In genomic region chr1:165678861-165679617, GRCm38 (mm10) we compare ENCODE assay signal across 11 mouse cellular contexts. TPM values are rescaled to one million over a fixed set of nuclear protein-coding genes. Genes with fewer than 3 reads are reported as not detected.
DNase-seq lines count a peak whose midpoint lies in the region; ATAC-seq and TF ChIP-seq lines count a peak whose summit lies in the region.
"Had no signal": no experiment of that assay in that cellular context is flagged by ENCODE, and none has a peak within 500 bp of the region (broad histone marks: within the 10 kb centered on the region; RNA-seq: fewer than 3 reads in every experiment).

No protein-coding gene starts in this region.

- ATAC-seq in heart, embryonic 14.5 days (ENCODE audit: insufficient number of reproducible peaks, insufficient read depth, low FRiP score, low read depth), result no peak

- H3K36me3 ChIP-seq in heart, embryonic 14.5 days (ENCODE audit: control insufficient read depth, insufficient read depth, low read length), result peaks cover 50% of the 10 kb centered on the region
- H3K36me3 ChIP-seq in embryonic facial prominence, embryonic 10.5 days (replicated peaks), result no peaks in the 10 kb centered on the region

- H3K4me3 ChIP-seq in heart, embryonic 14.5 days (ENCODE audit: control insufficient read depth in 1 of 2, insufficient read depth in 1 of 2, low read depth in 1 of 2, low read length in 2 of 2), result no peak overlapping the region
- no peak overlapping the region for H3K4me3 ChIP-seq in lung, adult 2 months (replicated peaks; ENCODE audit: extremely low read depth, low read depth, low read length)
- no peak overlapping the region for H3K4me3 ChIP-seq in embryonic facial prominence, embryonic 10.5 days

- no peak overlapping the region for H3K9ac ChIP-seq in heart, embryonic 14.5 days (ENCODE audit: low read length)

- H3K9me3 ChIP-seq in heart, embryonic 14.5 days (ENCODE audit: control insufficient read depth, low read length), result no peaks in the 10 kb centered on the region
- H3K9me3 ChIP-seq in embryonic facial prominence, embryonic 10.5 days, result no peaks in the 10 kb centered on the region

- TF ChIP-seq CTCF in lung, adult 2 months (IDR thresholded peaks at IDR 0.05; ENCODE audit: insufficient read depth, low read length), result peak; percentile 24; the same call in 1 of the 2 replicates

- WGBS in heart, embryonic 14.5 days, result 71% methylated on average over 15 of the region's 15 CpGs
- WGBS in lung, adult 2 months, result 80% methylated on average over 15 of the region's 15 CpGs
- 61% methylated on average over 15 of the region's 15 CpGs for WGBS in embryonic facial prominence, embryonic 10.5 days

- DNase-seq in heart, postnatal 4 days, result no peak
- no peak for DNase-seq in lung, adult 2 months
- no peak for DNase-seq in lung, postnatal 4 days
- peak; percentile 58 for DNase-seq in ES-CJ7 (ENCODE audit: low read depth, low spot score)
- peak; percentile 60 for DNase-seq in induced T-regulatory cell, adult 2 months (ENCODE audit: low read depth)
- no peak for DNase-seq in embryonic facial prominence, embryonic 10.5 days (ENCODE audit: low spot score)
- no peak for DNase-seq in layer of hippocampus, adult 18-20 months (ENCODE audit: low spot score in 2 of 2)
- DNase-seq: adrenal gland, postnatal 25 days; cerebellum, adult 9-11 months had no signal

- H3K27me3 ChIP-seq in heart, embryonic 14.5 days (ENCODE audit: control insufficient read depth, insufficient read depth, low read length), result no peaks in the 10 kb centered on the region
- H3K27me3 ChIP-seq in embryonic facial prominence, embryonic 10.5 days (replicated peaks; ENCODE audit: low read depth, poor library complexity, severe bottlenecking), result no peaks in the 10 kb centered on the region

- peak overlapping the region; percentile 60 to 82 for H3K27ac ChIP-seq in heart, embryonic 14.5 days (replicated peaks in 1 of 2; ENCODE audit: control insufficient read depth in 1 of 2, insufficient read depth in 1 of 2, low read depth in 2 of 2, low read length in 2 of 2)
- H3K27ac ChIP-seq in embryonic facial prominence, embryonic 10.5 days (replicated peaks), result no peak overlapping the region

- peaks cover 63 to 95% of the 10 kb centered on the region in 2 experiments for H3K4me1 ChIP-seq in heart, embryonic 14.5 days (ENCODE audit: control insufficient read depth in 2 of 2, insufficient read depth in 2 of 2, low read length in 2 of 2)
- H3K4me1 ChIP-seq in lung, adult 2 months (ENCODE audit: control insufficient read depth, insufficient read depth, low read length), result peaks cover 20% of the 10 kb centered on the region
- H3K4me1 ChIP-seq in embryonic facial prominence, embryonic 10.5 days, result peaks cover 10% of the 10 kb centered on the region

- TF ChIP-seq POLR2A in lung, adult 2 months (IDR thresholded peaks at IDR 0.05; ENCODE audit: borderline replicate concordance, extremely low read depth, low read depth, low read length), result no peak

- no peak overlapping the region for H3K4me2 ChIP-seq in heart, embryonic 14.5 days (ENCODE audit: low read length)

RNA-seq across cellular contexts. Expression of gene Rcsd1, which starts 30.5 kb away (rescaled TPM):
- 81.2 and 86.3 TPM in 2 replicates for polyA plus RNA-seq in heart, embryonic 14.5 days (2014; fragmentation: Nextera tagmentation; extraction: Ambion mirVana)
- total RNA-seq in heart, postnatal 4 days (2021), result 100 to 1,000 TPM; 107 to 115 TPM
- 33.9 and 40.9 TPM in 2 replicates for polyA plus RNA-seq in lung, adult 2 months (2012; rRNA removed)
- 10.3 and 10.8 TPM in 2 replicates for polyA plus RNA-seq in embryonic facial prominence, embryonic 10.5 days (2016; fragmentation: Nextera tagmentation; extraction: Ambion mirVana)
- total RNA-seq in layer of hippocampus, adult 18-20 months (2021), result 1 to 10 TPM; 4.7 to 4.8 TPM

RNA-seq across cellular contexts. Expression of gene Mpzl1, which starts 44.7 kb away (rescaled TPM):
- 121 TPM in 2 replicates for polyA plus RNA-seq in heart, embryonic 14.5 days (2014; fragmentation: Nextera tagmentation; extraction: Ambion mirVana)
- 10 to 100 TPM; 65.0 to 65.2 TPM for total RNA-seq in heart, postnatal 4 days (2021)
- polyA plus RNA-seq in lung, adult 2 months (2012; rRNA removed), result 33.6 and 47.2 TPM in 2 replicates
- 138 and 139 TPM in 2 replicates for polyA plus RNA-seq in embryonic facial prominence, embryonic 10.5 days (2016; fragmentation: Nextera tagmentation; extraction: Ambion mirVana)
- total RNA-seq in layer of hippocampus, adult 18-20 months (2021), result 10 to 100 TPM; 28.4 to 31.0 TPM
- total RNA-seq: monocyte, adult 5-6 weeks had no signal

Comparison
In these comparisons a context has a peak if more than half of its experiments do, and no peak if none do; other contexts are left out.
1. DNase-seq: peak in ES-CJ7 (single experiment) and induced T-regulatory cell, adult 2 months (single experiment); none in heart, postnatal 4 days (single experiment), lung, adult 2 months (single experiment), lung, postnatal 4 days (0 of 2), embryonic facial prominence, embryonic 10.5 days (single experiment) and layer of hippocampus, adult 18-20 months (0 of 2).